ENCODE assay signal across 18 mouse cellular contexts in genomic region chr11:88677350-88677749, GRCm38 (mm10). TPM values are rescaled to one million over a fixed set of nuclear protein-coding genes. Genes with fewer than 3 reads are reported as not detected.
A peak's percentile ranks its signal among the peaks of the same experiment; 100 is the strongest.
DNase-seq lines count a peak whose midpoint lies in the region; ATAC-seq and TF ChIP-seq lines count a peak whose summit lies in the region.
"Had no signal": no experiment of that assay in that cellular context is flagged by ENCODE, and none has a peak within 500 bp of the region (broad histone marks: within the 10 kb centered on the region; RNA-seq: fewer than 3 reads in every experiment).

No protein-coding gene starts in this region.

- no peaks in the 10 kb centered on the region for H3K9me3 ChIP-seq in hindbrain, embryonic 15.5 days
- no peaks in the 10 kb centered on the region for H3K9me3 ChIP-seq in hindbrain, embryonic 14.5 days (ENCODE audit: control insufficient read depth, low read length)
- H3K9me3 ChIP-seq in midbrain, embryonic 10.5 days (replicated peaks), result no peaks in the 10 kb centered on the region
- H3K9me3 ChIP-seq in midbrain, embryonic 11.5 days (ENCODE audit: control insufficient read depth, low read length), result no peaks in the 10 kb centered on the region
- no peaks in the 10 kb centered on the region for H3K9me3 ChIP-seq in midbrain, embryonic 16.5 days (replicated peaks; ENCODE audit: control insufficient read depth, low read length, poor library complexity, severe bottlenecking)
- no peaks in the 10 kb centered on the region for H3K9me3 ChIP-seq in stomach, postnatal 0 days (ENCODE audit: control insufficient read depth, low read length)
- H3K9me3 ChIP-seq: forebrain, embryonic 13.5 days; limb, embryonic 12.5 days; liver, embryonic 13.5 days had no signal

- no peak for DNase-seq in hindbrain, embryonic 14.5 days (ENCODE audit: low spot score)
- DNase-seq in midbrain, embryonic 10.5 days (ENCODE audit: low spot score), result no peak
- DNase-seq in midbrain, embryonic 11.5 days (ENCODE audit: low spot score, missing footprints), result no peak
- no peak for DNase-seq in stomach, postnatal 0 days (ENCODE audit: low spot score)
- no peak for DNase-seq in left cerebral cortex, postnatal 36 days (ENCODE audit: low spot score in 2 of 2)
- DNase-seq: gastrocnemius, postnatal 10 days; heart, adult 18-20 months; heart, postnatal 4 days; kidney, postnatal 4 days; liver, embryonic 13.5 days; lung, embryonic 14.5 days; lung, postnatal 36 days; thymus, postnatal 25 days had no signal

- peaks cover 48% of the 10 kb centered on the region for H3K4me1 ChIP-seq in hindbrain, embryonic 15.5 days (replicated peaks)
- peaks cover 28% of the 10 kb centered on the region for H3K4me1 ChIP-seq in hindbrain, embryonic 14.5 days (replicated peaks; ENCODE audit: control insufficient read depth, insufficient read depth, low read length)
- H3K4me1 ChIP-seq in midbrain, embryonic 10.5 days, result peaks cover 62% of the 10 kb centered on the region
- H3K4me1 ChIP-seq in midbrain, embryonic 11.5 days (ENCODE audit: control insufficient read depth, insufficient read depth, low read length), result peaks cover 16% of the 10 kb centered on the region
- H3K4me1 ChIP-seq in midbrain, embryonic 16.5 days (ENCODE audit: control insufficient read depth, insufficient read depth, low read length), result peaks cover 20% of the 10 kb centered on the region
- H3K4me1 ChIP-seq in stomach, postnatal 0 days (replicated peaks; ENCODE audit: control insufficient read depth, insufficient read depth), result peaks cover 5% of the 10 kb centered on the region

- intact Hi-C loops in left cerebral cortex, postnatal 36 days (cut with DNase I), result no loop called here

- TF ChIP-seq EP300 in stomach, postnatal 0 days (optimal IDR thresholded peaks at IDR 0.05), result no peak

- 78% methylated on average over 7 of the region's 7 CpGs for WGBS in hindbrain, embryonic 15.5 days
- 77% methylated on average over 7 of the region's 7 CpGs for WGBS in hindbrain, embryonic 14.5 days
- WGBS in midbrain, embryonic 10.5 days, result 83% methylated on average over 7 of the region's 7 CpGs
- WGBS in midbrain, embryonic 11.5 days, result 81% methylated on average over 7 of the region's 7 CpGs
- 51% methylated on average over 7 of the region's 7 CpGs for WGBS in midbrain, embryonic 16.5 days
- 65% methylated on average over 7 of the region's 7 CpGs for WGBS in stomach, postnatal 0 days

- H3K4me3 ChIP-seq in hindbrain, embryonic 15.5 days, result no peak overlapping the region
- H3K4me3 ChIP-seq in hindbrain, embryonic 14.5 days (replicated peaks; ENCODE audit: low read length), result no peak overlapping the region
- no peak overlapping the region for H3K4me3 ChIP-seq in midbrain, embryonic 10.5 days
- no peak overlapping the region for H3K4me3 ChIP-seq in midbrain, embryonic 11.5 days (ENCODE audit: low read depth, low read length)
- H3K4me3 ChIP-seq in midbrain, embryonic 16.5 days (ENCODE audit: low read depth, low read length), result no peak overlapping the region
- no peak overlapping the region for H3K4me3 ChIP-seq in stomach, postnatal 0 days (ENCODE audit: low read depth, low read length)
- H3K4me3 ChIP-seq: forebrain, embryonic 13.5 days; limb, embryonic 12.5 days; liver, embryonic 13.5 days had no signal

- no peak for TF ChIP-seq CTCF in stomach, postnatal 0 days (IDR thresholded peaks at IDR 0.05; ENCODE audit: low read depth)

- no peak overlapping the region for H3K4me2 ChIP-seq in hindbrain, embryonic 15.5 days
- H3K4me2 ChIP-seq in hindbrain, embryonic 14.5 days (replicated peaks), result no peak overlapping the region
- H3K4me2 ChIP-seq in midbrain, embryonic 11.5 days, result no peak overlapping the region
- H3K4me2 ChIP-seq in midbrain, embryonic 16.5 days (ENCODE audit: low read length), result no peak overlapping the region
- H3K4me2 ChIP-seq in stomach, postnatal 0 days (replicated peaks; ENCODE audit: low read depth), result no peak overlapping the region
- H3K4me2 ChIP-seq: forebrain, embryonic 13.5 days; limb, embryonic 12.5 days; liver, embryonic 13.5 days; lung, embryonic 14.5 days had no signal

- no peaks in the 10 kb centered on the region for H3K27me3 ChIP-seq in hindbrain, embryonic 15.5 days
- no peaks in the 10 kb centered on the region for H3K27me3 ChIP-seq in hindbrain, embryonic 14.5 days (ENCODE audit: control insufficient read depth, insufficient read depth, low read length)
- no peaks in the 10 kb centered on the region for H3K27me3 ChIP-seq in midbrain, embryonic 10.5 days (ENCODE audit: low read depth, poor library complexity, severe bottlenecking)
- H3K27me3 ChIP-seq in midbrain, embryonic 11.5 days (ENCODE audit: control insufficient read depth, insufficient read depth, low read length), result no peaks in the 10 kb centered on the region
- no peaks in the 10 kb centered on the region for H3K27me3 ChIP-seq in midbrain, embryonic 16.5 days (ENCODE audit: control insufficient read depth, insufficient read depth, low read depth, low read length)
- H3K27me3 ChIP-seq in stomach, postnatal 0 days (ENCODE audit: control insufficient read depth, insufficient read depth, low read length), result no peaks in the 10 kb centered on the region
- H3K27me3 ChIP-seq: forebrain, embryonic 13.5 days; limb, embryonic 12.5 days; liver, embryonic 13.5 days had no signal

- no peak for ATAC-seq in hindbrain, embryonic 15.5 days (ENCODE audit: low FRiP score, low read depth)
- ATAC-seq in hindbrain, embryonic 14.5 days (ENCODE audit: low FRiP score), result no peak
- ATAC-seq in midbrain, embryonic 11.5 days (ENCODE audit: low FRiP score), result no peak
- peak; percentile 50; the same call in 1 of the 2 replicates for ATAC-seq in midbrain, embryonic 16.5 days
- ATAC-seq in stomach, postnatal 0 days (ENCODE audit: low FRiP score, low TSS enrichment), result no peak; the same call in 1 of the 2 replicates
- ATAC-seq: forebrain, embryonic 13.5 days; intestine, embryonic 16.5 days had no signal

- no peak overlapping the region for H3K9ac ChIP-seq in hindbrain, embryonic 15.5 days
- no peak overlapping the region for H3K9ac ChIP-seq in hindbrain, embryonic 14.5 days
- H3K9ac ChIP-seq in midbrain, embryonic 11.5 days (ENCODE audit: low read length), result no peak overlapping the region
- H3K9ac ChIP-seq in midbrain, embryonic 16.5 days (ENCODE audit: low read depth, low read length), result 0 out of 2 replicates have a peak overlapping the region, but pooled peaks have one; percentile 21
- no peak overlapping the region for H3K9ac ChIP-seq in stomach, postnatal 0 days (ENCODE audit: low read length)
- H3K9ac ChIP-seq: forebrain, embryonic 13.5 days; limb, embryonic 12.5 days; liver, embryonic 13.5 days; lung, embryonic 14.5 days had no signal

- peaks cover 24% of the 10 kb centered on the region for H3K36me3 ChIP-seq in hindbrain, embryonic 15.5 days
- peaks cover 33% of the 10 kb centered on the region for H3K36me3 ChIP-seq in hindbrain, embryonic 14.5 days (replicated peaks; ENCODE audit: control insufficient read depth, insufficient read depth)
- peaks cover 90% of the 10 kb centered on the region for H3K36me3 ChIP-seq in midbrain, embryonic 10.5 days
- H3K36me3 ChIP-seq in midbrain, embryonic 11.5 days (ENCODE audit: control insufficient read depth, insufficient read depth, low read length), result peaks cover 29% of the 10 kb centered on the region
- H3K36me3 ChIP-seq in midbrain, embryonic 16.5 days (ENCODE audit: control insufficient read depth, insufficient read depth, low read length), result no peaks in the 10 kb centered on the region; the same call in none of the 2 replicates
- no peaks in the 10 kb centered on the region; the same call in 1 of the 2 replicates for H3K36me3 ChIP-seq in stomach, postnatal 0 days (ENCODE audit: control insufficient read depth, insufficient read depth, low read length)

- H3K27ac ChIP-seq in hindbrain, embryonic 15.5 days (replicated peaks), result 0 out of 2 replicates have a peak overlapping the region, but pooled peaks have one; percentile 46
- no peak overlapping the region for H3K27ac ChIP-seq in hindbrain, embryonic 14.5 days
- H3K27ac ChIP-seq in midbrain, embryonic 10.5 days (replicated peaks), result 0 out of 2 replicates have a peak overlapping the region, but pooled peaks have one; percentile 35
- no peak overlapping the region for H3K27ac ChIP-seq in midbrain, embryonic 11.5 days (ENCODE audit: low read depth, low read length)
- H3K27ac ChIP-seq in midbrain, embryonic 16.5 days (ENCODE audit: low read length), result peak overlapping the region; percentile 55
- 0 out of 2 replicates have a peak overlapping the region, but pooled peaks have one; percentile 5 for H3K27ac ChIP-seq in stomach, postnatal 0 days (replicated peaks)
- H3K27ac ChIP-seq: limb, embryonic 12.5 days; liver, embryonic 13.5 days had no signal

RNA-seq across cellular contexts. Expression of gene Msi2, which starts 41.0 kb away (rescaled TPM):
- 35.9 and 36.9 TPM in 2 replicates for polyA plus RNA-seq in hindbrain, embryonic 15.5 days (2015; fragmentation: Nextera tagmentation; extraction: Ambion mirVana)
- polyA plus RNA-seq in hindbrain, embryonic 14.5 days (2014; fragmentation: Nextera tagmentation; extraction: Ambion mirVana), result 22.4 and 26.5 TPM in 2 replicates
- 25.3 and 30.5 TPM in 2 replicates for polyA plus RNA-seq in midbrain, embryonic 10.5 days (2016; fragmentation: Nextera tagmentation; extraction: Ambion mirVana)
- polyA plus RNA-seq in midbrain, embryonic 11.5 days (2014; fragmentation: Nextera tagmentation; extraction: Ambion mirVana), result 25.7 and 27.0 TPM in 2 replicates
- polyA plus RNA-seq in midbrain, embryonic 16.5 days (2015; fragmentation: Nextera tagmentation; extraction: Ambion mirVana), result 29.4 and 32.8 TPM in 2 replicates
- polyA plus RNA-seq in stomach, postnatal 0 days (2015; fragmentation: Nextera tagmentation; extraction: Ambion mirVana), result 6.7 and 7.3 TPM in 2 replicates
- 100 to 1,000 TPM; 117 to 132 TPM for total RNA-seq in left cerebral cortex, postnatal 36 days (2021)

Comparison
In these comparisons a context has a peak if more than half of its experiments do, and no peak if none do; other contexts are left out.
1. H3K27ac ChIP-seq: peak in hindbrain, embryonic 15.5 days (single experiment), midbrain, embryonic 10.5 days (single experiment), midbrain, embryonic 16.5 days (single experiment) and stomach, postnatal 0 days (single experiment); none in hindbrain, embryonic 14.5 days (single experiment) and midbrain, embryonic 11.5 days (single experiment).